Mouse (Mus musculus) limb, embryonic 10.5 days (tissue): Measurements from ENCODE around the gene E2f4. TPM values are rescaled to one million over a fixed set of nuclear protein-coding genes. Genes with fewer than 3 reads are reported as not detected.

Source experiments
- DNase-seq: peaks from one replicate; pipeline ENCODE4 v3.0.0-alpha.2; 2017; ENCODE audit warnings: low spot score
- H3K27ac ChIP-seq: fragments of 300-500 bp; sonication (generic); 2 replicates; pipeline ENCODE4 v1.5.1; 2016; ENCODE audit warnings: mild to moderate bottlenecking
- H3K27me3 ChIP-seq: fragments of 300-500 bp; sonication (generic); 2 replicates; pipeline ENCODE4 v1.6.1; 2016; ENCODE audit warnings: low read depth, mild to moderate bottlenecking; ENCODE audit not compliant: poor library complexity, severe bottlenecking
- H3K36me3 ChIP-seq: fragments of 300-500 bp; sonication (generic); 2 replicates; pipeline ENCODE4 v1.6.1; 2016; ENCODE audit warnings: mild to moderate bottlenecking, moderate library complexity
- H3K4me1 ChIP-seq: fragments of 300-500 bp; sonication (generic); 2 replicates; pipeline ENCODE4 v1.6.1; 2016
- H3K4me3 ChIP-seq: fragments of 300-500 bp; sonication (generic); 2 replicates; pipeline ENCODE4 v1.5.1; 2016; ENCODE audit warnings: mild to moderate bottlenecking, moderate library complexity
- H3K9me3 ChIP-seq: fragments of 300-500 bp; sonication (generic); replicated peaks from 2 replicates; pipeline ENCODE4 v1.6.1; 2016; ENCODE audit warnings: mild to moderate bottlenecking
- WGBS: fragments of 180-500 bp; shearing (Covaris S2); methylation state at CpG from one replicate; pipeline ENCODE4 v1.1.7; 2016; 5-methylcytosine and 5-hydroxymethylcytosine counted together
- polyA plus RNA-seq: library from polyadenylated mRNA; unstranded; fragments of >200 nt; fragmentation: Nextera tagmentation; extraction: Ambion mirVana; gene quantifications from 2 replicates; pipeline ENCODE4 v1.2.1, GENCODE M21; 2016

Gene E2f4
- polyA plus RNA-seq, 1 experiment from 2014 or later: 144 TPM

- H3K36me3 ChIP-seq: peaks cover 87% of the 10 kb centered on the region
- no peaks in the 10 kb centered on the region for H3K27me3 ChIP-seq
- H3K4me1 ChIP-seq: peaks cover 23% of the 10 kb centered on the region
- H3K9me3 ChIP-seq: no peaks in the 10 kb centered on the region
- H3K27ac ChIP-seq: no peak overlapping the region
- WGBS: 86% methylated on average over 9 of the region's 9 CpGs
- H3K4me3 ChIP-seq: no peak overlapping the region
- no peak for DNase-seq
These were observed 7.1 kb downstream of the E2f4 start for GRCm38 (mm10) chr8:105304325-105305210.

GRCm38 (mm10) chr8:105305211-105306145 is 8.0 kb downstream of the E2f4 start, which contains the start of gene Elmo3:
TSS of gene Elmo3 (plus strand) at chr8:105305601.
- peak within 1 kb of the TSS; percentile 75 for H3K27ac ChIP-seq
- peaks cover 23% of the 10 kb centered on the region for H3K4me1 ChIP-seq
- peak within 1 kb of the TSS; percentile 47 for H3K4me3 ChIP-seq
- H3K9me3 ChIP-seq: no peaks in the 10 kb centered on the region
- 5% methylated on average over 30 of the region's 30 CpGs for WGBS
- peak; percentile 70 for DNase-seq
- H3K36me3 ChIP-seq: peaks cover 86% of the 10 kb centered on the region
- no peaks in the 10 kb centered on the region for H3K27me3 ChIP-seq

DNA sequence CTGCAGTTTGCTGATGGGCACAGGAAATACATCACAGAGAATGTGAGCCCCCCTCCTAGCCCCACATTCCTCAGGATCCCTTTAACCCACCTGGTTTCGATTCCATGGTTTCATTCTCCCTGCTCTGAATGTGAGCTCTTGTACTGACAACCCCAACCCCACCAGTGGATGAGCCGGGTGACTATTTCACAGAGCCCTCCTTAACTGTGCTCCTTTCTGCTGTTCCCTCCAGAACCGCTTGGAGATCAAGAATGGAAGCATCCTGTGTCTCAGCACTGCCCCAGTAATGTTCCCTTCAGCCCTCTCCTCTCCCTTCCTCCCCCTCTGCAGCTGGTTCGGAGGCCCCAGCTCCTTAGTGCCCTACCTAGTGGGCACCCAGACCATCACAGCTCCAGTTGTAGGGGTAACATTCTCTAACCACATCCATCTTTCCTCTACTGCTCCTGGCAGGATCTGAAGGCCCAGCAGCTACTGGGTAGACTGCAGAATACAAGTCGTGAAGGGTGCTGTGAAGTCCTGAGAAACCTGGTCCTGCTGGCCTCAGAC is 8.8 kb downstream of the E2f4 start:
- peak overlapping the region; percentile 47 for H3K4me3 ChIP-seq
- H3K27me3 ChIP-seq: no peaks in the 10 kb centered on the region
- peaks cover 85% of the 10 kb centered on the region for H3K36me3 ChIP-seq
- H3K27ac ChIP-seq: peak overlapping the region; percentile 75
- H3K9me3 ChIP-seq: no peaks in the 10 kb centered on the region
- WGBS: 48% methylated on average over 5 of the region's 5 CpGs
- DNase-seq: no peak
- H3K4me1 ChIP-seq: peaks cover 23% of the 10 kb centered on the region

DNA sequence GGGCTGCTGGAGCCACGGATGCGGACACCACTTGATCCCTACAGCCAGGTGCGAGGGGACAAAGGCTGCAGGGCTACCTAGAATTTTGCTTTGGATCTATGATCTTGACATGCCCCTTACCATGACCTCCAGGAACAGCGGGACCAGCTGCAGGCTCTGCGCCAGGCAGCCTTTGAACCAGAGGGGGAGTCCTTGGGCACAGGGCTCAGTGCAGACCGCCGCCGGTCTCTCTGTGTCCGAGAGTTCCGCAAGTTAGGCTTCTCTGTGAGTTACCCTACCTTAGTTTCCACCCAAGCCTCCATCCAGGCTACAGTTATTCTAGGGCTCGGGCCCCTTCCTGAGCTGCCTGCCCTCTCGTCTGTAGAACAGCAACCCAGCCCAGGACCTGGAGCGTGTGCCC is 10.2 kb downstream of the E2f4 start:
- Histone ChIP-seq H3K4me3 (no peak overlapping the region), H3K27me3 (no peaks in the 10 kb centered on the region), H3K9me3 (no peaks in the 10 kb centered on the region), H3K4me1 (peaks cover 23% of the 10 kb centered on the region), H3K27ac (no peak overlapping the region), H3K36me3 (peaks cover 85% of the 10 kb centered on the region)
- no peak for DNase-seq
- WGBS: 96% methylated on average over 13 of the region's 13 CpGs

DNA sequence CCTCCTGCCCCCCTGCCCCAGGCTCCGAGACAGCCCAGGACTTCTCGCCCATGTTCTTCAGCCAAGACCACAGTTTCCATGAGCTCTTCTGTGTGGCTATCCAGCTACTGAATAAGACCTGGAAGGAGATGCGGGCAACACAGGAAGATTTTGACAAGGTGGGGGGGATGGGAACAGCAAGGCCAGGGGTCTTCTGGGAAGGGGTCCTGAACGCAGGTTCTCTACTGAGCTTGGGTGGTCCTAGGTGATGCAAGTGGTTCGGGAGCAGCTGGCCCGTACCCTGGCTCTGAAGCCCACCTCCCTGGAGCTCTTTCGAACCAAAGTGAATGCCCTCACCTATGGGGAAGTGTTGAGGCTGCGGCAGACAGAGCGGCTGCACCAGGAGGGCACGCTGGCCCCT is 11.0 kb downstream of the E2f4 start:
- peaks cover 85% of the 10 kb centered on the region for H3K36me3 ChIP-seq
- H3K9me3 ChIP-seq: no peaks in the 10 kb centered on the region
- 94% methylated on average over 10 of the region's 10 CpGs for WGBS
- no peak overlapping the region for H3K27ac ChIP-seq
- H3K4me3 ChIP-seq: no peak overlapping the region
- peaks cover 23% of the 10 kb centered on the region for H3K4me1 ChIP-seq
- no peak for DNase-seq
- no peaks in the 10 kb centered on the region for H3K27me3 ChIP-seq

DNA sequence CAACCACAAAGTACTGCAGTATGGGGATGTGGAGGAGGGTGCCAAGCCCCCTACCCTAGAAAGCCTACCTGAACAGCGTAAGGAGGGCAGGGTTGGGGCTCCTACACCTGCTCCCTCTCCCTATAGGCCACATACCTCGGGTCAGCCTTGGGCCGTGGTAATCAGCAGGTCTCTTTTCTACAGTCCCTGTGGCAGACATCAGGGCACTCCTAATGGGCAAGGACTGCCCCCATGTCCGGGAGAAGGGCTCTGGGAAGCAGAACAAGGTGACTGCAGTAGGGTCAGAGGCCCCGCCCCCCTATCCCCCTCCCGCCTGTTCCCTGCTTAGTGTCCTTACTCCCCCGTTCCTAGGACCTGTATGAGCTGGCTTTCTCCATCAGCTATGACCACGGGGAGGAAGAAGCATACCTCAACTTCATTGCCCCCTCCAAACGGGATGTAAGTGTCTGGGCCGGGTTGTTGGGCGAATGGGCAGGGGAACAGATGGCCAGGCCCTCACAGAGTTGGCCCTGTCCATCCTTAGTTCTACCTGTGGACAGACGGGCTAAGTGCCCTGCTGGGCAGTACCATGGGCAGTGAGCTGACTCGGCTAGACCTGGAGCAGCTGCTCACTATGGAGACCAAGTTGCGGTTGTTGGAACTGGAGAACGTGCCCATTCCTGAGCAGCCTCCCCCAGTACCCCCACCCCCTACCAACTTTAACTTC is 11.8 kb downstream of the E2f4 start:
- DNase-seq: no peak
- peaks cover 22% of the 10 kb centered on the region for H3K4me1 ChIP-seq
- no peaks in the 10 kb centered on the region for H3K9me3 ChIP-seq
- no peaks in the 10 kb centered on the region for H3K27me3 ChIP-seq
- 83% methylated on average over 15 of the region's 15 CpGs for WGBS
- H3K27ac ChIP-seq: no peak overlapping the region
- H3K36me3 ChIP-seq: peaks cover 85% of the 10 kb centered on the region
- no peak overlapping the region for H3K4me3 ChIP-seq

DNA sequence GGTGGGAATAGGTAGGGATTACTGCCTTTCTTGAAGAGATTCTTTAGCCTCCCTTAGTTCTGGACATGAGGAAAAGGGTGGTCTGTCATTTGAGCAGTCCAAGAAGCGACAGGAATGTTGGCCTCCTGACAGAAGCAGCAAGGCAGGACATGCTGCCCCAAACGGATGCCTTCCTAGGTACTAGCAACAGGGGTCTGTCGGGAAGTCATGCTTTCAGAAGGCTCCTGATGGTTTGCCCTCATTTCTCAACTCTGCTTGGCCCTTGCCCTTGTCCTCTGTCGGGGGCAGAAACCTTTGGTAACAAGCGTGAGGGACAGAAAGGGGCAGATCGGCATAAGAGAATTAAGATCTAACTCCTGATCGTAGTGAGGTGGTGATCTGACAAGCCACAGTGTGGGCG is 12.7 kb downstream of the E2f4 start:
- no peak for DNase-seq
- 83% methylated on average over 8 of the region's 8 CpGs for WGBS

DNA sequence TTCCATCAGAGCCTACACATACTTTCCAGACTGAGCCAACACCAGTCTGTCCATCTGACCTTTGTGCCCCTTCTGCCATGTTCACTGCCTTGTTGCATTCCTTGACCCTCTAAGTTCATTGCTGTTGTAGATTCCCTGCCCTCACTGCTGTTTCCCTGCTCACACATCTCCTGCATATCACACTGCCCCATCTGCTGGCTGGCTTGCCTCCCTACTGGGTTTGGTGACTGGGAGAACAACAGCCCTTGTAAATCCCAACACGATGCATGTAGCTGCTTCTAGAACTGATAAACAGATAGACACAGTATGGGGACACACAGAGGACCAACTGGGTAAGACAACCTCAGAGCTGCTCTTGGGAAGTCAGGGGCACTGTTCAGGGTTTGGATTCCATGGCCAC is 14.3 kb downstream of the E2f4 start:
- Histone ChIP-seq H3K4me1 (no peaks in the 10 kb centered on the region), H3K9me3 (no peaks in the 10 kb centered on the region), H3K27ac (no peak overlapping the region), H3K4me3 (no peak overlapping the region), H3K36me3 (peaks cover 98% of the 10 kb centered on the region), H3K27me3 (no peaks in the 10 kb centered on the region)
- DNase-seq: no peak
- 80% methylated on average over 1 of the region's 1 CpGs for WGBS

More for the DNA sequence above, 12.7 kb downstream of the E2f4 start:
- Histone ChIP-seq H3K27ac (no peak overlapping the region), H3K9me3 (no peaks in the 10 kb centered on the region), H3K4me1 (peaks cover 16% of the 10 kb centered on the region), H3K4me3 (no peak overlapping the region), H3K36me3 (peaks cover 86% of the 10 kb centered on the region), H3K27me3 (no peaks in the 10 kb centered on the region)

DNA sequence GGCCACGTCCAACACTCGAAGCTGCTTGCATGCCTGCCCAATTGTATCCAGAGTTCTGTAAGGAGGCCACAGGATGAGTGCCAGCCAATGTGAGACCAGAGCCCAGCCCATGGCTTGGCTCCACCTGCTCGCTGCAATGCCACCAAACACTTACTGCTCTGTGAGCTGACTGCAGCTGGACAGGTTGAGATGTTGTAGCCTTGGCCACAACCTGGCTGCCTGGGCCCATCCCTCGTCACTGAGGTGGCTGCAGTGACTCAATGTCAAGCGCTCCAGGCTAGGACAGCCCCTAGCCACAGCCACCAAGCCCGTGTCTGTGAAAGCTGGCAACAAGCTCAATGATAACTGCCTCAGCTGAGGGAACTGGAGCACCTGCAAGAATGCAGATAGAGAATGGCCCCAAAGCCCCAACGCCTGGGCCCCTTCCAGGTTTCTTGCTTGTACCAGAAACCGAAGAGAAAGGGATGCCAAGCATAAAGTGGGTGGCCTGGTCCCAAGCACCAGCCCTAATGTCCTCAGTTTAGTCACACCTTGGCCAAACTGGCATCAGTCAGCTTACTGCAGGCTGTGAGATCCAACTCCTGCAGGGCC is 15.5 kb downstream of the E2f4 start:
- 88% methylated on average over 8 of the region's 8 CpGs for WGBS
- Histone ChIP-seq H3K27ac (no peak overlapping the region), H3K9me3 (no peaks in the 10 kb centered on the region), H3K4me1 (no peaks in the 10 kb centered on the region), H3K4me3 (no peak overlapping the region), H3K27me3 (no peaks in the 10 kb centered on the region), H3K36me3 (peaks cover 95% of the 10 kb centered on the region)
- DNase-seq: no peak

DNA sequence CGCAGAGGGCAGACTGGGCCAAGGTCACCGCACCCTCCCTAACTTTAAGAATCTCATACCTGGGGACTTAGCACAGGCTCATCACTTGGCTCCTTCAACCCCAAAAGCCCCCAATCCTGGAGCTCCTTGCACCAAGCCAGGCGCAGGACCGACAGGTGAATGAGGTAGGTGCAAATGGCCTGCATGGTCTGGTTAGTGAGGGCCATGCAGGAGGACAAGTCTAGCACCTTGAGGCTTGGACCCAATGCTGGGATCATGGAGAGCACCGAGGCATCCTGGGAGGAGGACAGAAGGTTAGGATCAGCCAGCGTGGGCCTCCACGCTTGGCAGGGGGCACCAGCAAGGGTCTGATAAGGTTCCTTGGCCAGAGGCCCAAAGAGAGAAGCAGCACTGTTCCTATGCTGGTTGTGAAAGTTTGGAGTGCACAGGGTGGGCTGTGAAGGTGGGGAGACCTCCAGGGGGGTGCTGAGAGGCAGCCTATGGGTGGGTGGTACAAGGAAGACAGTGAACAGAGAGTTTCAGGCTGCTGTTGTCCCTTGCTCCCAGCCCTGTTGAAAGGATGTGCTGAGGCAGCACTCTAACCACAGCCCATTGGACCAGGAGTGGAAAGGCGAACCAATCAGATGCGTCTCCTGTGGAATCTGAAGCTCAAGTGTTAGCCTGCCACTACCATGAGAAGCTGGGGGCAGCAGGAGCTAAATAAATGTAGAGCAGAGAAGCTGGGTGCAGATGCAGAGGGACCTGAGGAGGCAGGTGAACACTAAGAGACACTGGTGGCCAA is 16.3 kb downstream of the E2f4 start:
- Histone ChIP-seq H3K4me3 (no peak overlapping the region), H3K9me3 (no peaks in the 10 kb centered on the region), H3K27me3 (no peaks in the 10 kb centered on the region), H3K36me3 (peaks cover 94% of the 10 kb centered on the region), H3K27ac (no peak overlapping the region), H3K4me1 (no peaks in the 10 kb centered on the region)
- WGBS: 78% methylated on average over 9 of the region's 9 CpGs
- no peak for DNase-seq

- Histone ChIP-seq H3K27me3 (no peaks in the 10 kb centered on the region), H3K4me3 (no peak overlapping the region), H3K4me1 (no peaks in the 10 kb centered on the region), H3K27ac (no peak overlapping the region), H3K9me3 (no peaks in the 10 kb centered on the region), H3K36me3 (peaks cover 95% of the 10 kb centered on the region)
- no peak for DNase-seq
- 92% methylated on average over 18 of the region's 18 CpGs for WGBS
These were observed 17.8 kb downstream of the E2f4 start for GRCm38 (mm10) chr8:105315073-105315769.
